Mouse (Mus musculus) cerebellum, postnatal 25 days (tissue): ENCODE results near the gene Pax3.

Experiments used
- DNase-seq, 2 experiments: peaks; one replicate each; pipeline ENCODE4 v3.0.0; 2021; ENCODE audit warnings: mixed read lengths in 2 of 2

Gene Pax3

DNA sequence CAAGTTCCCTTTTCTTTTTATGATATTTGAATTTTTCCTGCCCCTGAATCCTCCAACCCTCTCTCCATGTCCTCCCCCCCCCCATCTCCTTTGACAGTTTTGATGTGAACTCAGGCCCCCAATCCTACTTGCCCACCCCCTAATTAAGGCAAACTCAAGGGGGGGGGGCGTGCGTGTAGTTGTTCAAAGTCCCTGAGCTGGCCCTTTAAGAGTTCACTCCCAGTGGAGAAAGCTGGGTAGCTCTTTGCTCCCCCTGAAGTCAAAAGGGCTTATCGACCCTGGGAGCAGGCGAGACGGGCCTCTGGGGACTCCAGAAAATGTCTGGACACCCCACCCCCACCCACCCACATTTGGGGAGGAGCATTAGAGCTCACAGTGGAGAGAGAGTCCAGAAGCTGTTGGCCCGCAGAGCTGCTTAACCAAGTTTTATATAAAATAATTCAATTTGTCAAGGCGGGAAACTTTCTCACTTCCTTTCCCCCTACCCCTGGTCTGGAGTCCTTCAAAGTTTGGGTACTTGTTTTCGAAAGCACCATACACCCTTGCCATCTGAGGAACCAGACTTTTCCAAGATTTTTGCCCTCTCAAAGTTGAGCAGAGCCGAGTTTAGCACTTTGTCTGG, 1.5 kb upstream of the Pax3 start:
- DNase-seq = no peak

DNA sequence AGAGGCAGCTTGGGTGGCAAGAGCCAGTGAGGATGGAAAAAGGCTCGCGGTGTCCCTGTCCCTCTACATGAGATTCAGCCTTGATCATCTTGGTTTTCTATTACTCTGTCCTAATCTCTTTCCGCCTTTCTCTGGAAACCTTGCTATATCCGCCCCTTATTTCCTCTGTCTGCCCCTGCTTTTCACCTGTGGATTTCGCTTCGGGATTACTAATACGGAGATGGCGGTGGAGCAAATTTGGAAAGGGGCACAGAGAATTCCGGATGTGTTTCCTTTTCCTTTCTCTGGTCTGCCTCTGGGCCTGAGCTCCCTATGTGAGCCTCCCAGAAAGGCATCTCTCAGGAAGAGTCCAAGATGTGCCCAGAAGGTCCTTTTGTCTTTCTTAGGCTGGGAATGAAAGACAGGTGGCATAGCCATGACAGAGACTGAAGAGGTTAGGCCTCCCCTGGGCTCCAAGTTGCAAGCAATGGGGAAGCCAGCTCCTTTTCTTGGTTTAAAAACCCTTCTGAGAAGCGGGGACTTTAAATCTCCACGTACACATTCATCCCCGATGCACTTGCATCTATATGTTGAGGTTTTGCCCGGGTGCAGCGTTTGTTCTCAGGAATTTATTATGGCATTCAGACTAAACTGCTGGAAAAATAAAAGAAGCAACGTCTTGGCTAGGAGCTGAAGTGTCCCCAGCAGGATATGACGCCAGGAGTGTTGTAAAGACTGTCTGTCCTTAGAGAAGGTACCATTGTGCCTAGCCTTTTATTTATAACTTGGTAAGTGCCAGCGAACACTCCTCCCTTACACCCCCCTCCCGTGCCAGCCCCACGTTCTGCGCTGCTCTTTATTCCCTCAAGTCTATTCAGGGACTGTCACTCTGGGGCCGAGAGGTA, 659 bp upstream of the Pax3 start:
- no peak for DNase-seq

DNA sequence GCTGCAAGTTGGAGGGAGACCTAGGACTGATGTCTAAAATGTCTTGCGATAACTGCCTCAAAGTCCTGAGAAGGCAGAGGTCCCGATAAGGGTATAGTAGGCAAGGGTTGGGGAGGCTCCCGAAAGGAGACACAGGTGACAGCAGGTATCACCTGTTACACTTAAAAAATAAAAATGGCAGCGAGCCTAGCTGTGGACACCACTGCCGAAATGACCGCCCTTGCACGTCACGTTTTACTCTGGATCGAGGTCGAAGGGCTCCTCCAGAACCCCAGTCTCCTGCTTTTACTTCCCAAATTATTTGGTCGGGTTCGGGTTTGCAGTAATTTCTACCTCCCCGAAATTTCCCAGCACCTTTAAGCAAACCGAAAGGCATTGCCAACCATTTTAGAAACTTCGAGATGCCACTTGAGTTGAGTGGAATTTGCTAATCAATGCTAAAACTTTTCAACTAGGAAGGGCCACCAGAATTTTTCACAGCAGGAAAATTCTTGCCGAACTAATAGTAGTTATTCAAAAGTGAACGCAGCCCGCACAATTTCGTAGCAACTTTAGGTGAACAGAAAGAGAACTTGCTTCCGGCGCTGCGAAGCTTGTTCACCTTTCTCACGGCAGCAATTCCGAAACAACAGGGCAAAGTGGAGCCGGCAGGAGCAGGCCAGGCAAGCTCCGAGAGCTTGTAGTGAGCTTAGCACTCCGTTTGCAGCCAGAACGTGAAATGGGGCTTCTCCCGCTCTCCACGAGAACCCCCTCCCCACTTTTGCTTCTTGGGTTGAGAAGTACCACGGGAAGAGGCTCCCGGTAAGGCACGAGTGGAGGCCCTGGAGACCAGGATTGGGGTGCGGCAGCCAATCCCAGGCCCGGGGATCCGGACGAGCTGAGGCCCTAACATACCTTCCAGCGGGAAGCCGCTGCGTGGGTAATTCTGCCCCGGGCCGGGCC, 892 bp downstream of the Pax3 start:
- DNase-seq = peak in 1 of 2 experiments; percentile 44

DNA sequence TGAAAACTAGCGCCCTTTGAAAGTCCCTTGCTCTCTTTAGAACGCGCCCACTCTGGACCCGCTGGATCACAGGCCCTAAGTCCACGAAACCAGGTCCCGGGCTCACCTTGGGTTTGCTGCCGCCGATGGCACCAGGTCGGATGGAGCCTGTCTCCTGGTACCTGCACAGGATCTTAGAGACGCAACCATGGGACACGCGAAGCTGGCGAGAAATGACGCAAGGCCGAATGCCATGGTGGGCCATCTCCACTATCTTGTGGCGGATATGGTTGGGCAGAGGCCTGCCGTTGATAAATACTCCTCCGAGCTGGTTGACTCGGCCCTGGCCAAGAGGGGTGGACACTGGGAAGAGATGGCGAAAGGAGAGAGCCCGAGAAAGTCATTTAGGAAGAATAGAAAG, 1.8 kb downstream of the Pax3 start:
- DNase-seq = no peak

DNA sequence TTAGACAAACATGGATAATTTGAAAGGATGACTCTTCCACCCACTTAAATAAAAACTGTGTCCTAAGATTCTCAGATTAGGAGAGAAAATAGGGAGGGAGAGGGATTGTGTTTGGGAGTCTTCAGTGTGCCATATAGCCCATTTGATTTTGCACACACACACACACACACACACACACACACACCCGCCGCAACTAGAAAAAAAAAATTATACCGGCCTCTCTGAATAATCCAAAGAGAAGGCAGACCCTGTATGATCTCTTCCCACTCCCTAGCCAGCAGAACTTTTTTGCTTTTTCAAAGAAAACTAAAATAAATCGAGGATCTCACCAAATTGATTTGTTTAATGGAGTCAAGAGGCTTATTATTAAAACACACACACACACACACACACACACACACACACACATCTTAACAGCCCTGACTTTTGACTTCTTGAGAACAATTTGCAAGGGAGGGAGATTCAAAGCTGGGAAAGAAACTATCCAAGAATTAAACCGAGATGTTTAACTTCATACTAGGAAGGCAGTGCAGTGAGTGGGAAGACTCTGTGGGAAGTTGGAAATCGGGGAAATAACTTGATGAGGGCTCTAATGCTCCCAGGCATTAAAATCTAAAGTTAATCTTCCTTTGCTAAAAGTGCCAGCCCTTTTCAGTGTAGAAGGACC, 2.4 kb downstream of the Pax3 start:
- DNase-seq = no peak

DNA sequence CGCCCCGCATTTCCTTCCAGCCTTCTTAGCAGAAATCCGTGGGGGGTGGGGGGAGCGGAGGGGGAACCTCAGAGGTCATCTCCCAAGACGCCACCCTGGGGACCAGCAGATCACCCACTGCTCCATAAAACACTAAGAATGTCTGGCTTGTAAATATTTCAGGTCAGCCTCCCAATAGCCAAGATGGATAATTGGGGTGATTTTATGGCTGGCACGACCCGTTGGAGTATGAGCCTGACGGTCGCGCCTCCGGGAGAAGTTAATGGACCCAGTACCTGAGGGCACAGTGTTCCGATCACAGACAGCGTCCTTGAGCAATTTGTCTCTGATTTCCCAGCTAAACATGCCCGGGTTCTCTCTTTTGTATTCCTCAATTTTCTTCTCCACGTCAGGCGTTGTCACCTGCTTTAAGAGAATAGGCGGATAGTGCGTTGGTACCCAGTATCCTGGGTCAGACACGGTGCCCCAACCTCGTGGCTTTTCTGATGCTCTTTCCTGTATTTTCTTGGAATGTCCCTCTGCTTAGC, 3.4 kb downstream of the Pax3 start:
- DNase-seq = peak in 1 of 2 experiments; percentile 48

DNA sequence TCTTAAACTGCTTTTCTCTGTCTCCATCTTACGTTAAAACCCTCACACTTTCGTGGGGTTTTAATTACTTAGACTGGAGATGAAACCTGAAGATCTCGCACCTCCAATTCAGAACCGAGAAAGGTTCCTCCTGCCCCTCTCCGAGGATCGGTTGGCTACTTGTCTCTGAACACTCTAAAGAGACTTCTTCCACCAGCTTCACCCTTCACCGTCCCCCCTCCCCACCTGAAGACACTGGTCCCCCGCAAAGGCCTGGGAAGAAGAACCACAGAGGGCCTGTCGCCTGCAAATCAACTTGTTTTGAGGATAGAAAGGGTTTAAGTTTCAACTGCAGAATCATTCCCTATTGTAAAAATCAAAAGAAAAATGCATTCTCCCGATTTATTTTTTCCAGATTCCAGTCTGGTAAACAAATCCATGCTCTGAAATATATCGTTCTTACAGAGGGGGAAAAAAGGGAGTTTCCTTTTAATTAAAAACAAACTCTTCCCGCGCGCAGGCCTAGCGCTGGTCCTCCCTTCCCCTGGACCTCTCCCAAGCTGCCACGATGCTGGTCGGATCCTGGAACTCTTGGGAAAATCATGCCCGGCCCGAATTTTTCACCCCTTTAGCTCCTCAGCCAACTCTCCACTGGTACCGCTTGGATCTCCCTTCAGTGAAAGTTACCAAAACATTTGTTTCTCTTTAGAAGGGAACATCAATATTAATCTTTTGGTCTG, 4.0 kb downstream of the Pax3 start:
- DNase-seq = no peak

DNA sequence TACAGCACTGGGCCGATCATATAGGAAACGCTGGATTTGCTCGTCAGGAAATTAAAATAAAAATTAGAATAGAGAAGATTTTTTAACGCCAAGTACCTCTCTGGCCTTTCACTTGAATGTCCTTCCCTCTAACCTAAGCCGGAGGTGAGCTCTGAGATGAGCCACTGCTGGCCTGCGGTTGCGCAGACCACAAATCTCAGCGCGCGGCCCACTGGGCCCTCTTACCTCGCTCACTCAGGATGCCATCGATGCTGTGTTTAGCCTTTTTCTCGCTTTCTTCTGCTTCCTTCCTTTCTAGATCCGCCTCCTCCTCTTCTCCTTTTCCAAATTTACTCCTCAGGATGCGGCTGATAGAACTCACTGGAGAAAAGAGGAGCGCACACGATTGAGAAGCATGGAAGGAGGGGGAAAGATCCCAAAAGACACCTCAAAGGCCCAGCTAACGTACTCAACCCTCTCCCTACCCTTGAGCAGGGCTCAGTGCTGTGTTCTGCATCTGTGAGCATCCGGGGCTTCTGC, 4.7 kb downstream of the Pax3 start:
- DNase-seq = no peak

DNA sequence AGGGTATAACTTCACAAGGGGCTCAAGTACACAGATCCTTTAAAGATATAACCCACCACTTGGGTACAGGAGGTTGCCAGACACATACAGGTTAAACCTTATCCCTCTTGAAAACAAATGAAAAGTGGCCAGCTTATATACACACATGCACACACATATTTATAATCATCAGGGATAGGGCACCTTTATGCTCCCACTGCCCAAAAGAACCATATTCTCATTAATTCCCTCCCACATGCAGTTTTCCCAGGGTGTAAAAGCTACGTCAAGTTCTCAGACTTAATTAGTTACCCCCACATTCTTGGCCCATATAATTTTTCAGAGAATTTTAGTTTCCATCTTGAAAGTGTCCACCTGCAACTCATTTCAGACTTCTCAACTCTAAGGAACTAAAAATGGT, 5.2 kb downstream of the Pax3 start:
- no peak for DNase-seq

DNA sequence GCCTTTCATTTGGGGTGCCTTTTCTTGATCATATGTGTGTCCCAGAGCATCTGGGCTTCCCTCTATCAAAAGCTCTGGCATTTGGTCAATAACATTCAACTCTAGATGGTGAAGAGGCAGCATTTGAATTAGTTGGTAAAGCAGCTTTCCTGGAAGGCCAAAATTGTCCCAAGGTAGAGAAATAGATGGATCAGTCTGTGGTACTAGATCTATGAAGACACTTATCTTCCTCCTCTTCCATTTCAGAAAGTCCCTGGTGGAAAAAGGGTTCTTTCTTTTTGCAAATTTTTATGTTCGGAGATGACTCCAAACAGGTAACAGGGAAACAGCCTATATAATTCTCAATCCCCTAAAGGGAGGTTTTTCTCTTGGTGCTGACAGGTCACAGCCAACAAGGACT, 5.6 kb downstream of the Pax3 start:
- no peak for DNase-seq

DNA sequence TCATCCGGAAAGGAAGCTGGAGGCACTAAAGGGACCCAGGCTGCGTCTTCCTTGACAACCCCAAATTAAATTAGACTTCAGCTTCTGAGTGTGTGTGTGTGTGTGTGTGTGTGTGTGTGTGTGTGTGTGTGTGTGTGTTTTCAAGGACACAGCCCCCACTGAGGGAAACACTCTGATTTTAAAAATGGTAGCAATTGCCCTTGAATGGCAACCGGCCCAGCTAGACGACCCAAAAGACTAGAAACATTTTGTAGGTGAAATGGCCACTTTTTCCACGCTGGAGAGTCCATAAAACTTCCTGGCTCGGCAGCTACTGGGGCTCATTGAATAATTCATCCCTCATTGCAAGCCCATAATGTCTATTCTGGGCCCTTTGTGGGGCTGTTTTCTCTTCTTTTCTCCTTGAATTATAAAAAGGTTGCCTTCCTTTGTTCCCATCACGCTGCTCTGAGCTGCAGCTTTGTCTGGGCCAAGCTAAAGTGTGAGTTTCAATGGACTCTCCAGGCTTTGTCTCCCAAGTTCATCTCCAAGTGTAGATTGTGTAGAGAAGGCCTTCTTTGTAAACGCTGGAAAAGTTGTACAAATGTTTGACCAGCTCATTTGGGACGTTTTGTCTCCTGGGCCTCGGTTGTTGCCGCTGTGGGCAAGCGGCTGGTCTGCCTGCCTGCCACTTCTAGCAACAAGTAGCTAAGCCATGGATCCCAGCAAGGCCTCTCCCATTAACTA, 6.4 kb downstream of the Pax3 start:
- DNase-seq = no peak

DNA sequence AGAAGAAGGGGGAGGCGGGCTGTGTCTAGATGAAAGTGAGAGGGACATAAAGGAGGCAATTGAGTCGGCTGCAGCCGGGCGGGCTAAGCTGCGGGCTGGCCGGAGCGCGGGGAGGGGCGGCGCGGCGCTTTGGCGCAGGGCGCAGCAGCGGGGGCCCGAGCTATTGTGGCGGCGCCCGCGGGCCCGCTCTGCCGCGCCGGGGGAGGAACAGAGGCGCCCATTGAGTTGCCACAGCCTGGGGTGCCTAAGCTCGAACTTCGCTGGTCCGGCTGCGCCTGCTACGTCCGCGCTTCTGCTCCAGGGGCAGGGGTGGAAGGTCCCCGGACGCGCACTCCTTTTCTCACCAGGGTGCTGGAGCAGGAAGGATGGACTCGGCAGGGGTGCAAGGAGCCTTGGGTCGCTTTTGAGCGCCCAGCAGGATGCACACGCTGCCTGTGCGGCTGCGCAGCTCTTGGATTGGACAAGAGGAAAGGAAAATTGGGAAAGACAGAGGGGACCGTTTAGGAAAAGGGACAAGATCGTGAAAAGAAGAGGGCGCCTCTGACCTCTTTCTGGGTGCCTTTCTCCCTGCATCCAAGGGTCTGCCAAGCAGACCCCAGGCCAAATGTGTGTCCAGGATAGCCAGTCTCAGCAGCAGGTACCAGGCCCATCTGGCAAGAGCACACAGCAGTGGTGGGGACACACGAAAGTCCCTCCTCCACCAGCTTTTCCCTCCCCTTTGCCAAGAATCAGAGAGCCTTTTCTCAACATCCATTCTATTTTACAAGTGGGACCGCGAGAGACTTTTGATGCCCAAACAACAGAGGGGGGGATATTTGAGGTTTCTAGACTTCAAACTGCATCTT, 7.2 kb downstream of the Pax3 start:
- DNase-seq = peak in 1 of 2 experiments; percentile 52

DNA sequence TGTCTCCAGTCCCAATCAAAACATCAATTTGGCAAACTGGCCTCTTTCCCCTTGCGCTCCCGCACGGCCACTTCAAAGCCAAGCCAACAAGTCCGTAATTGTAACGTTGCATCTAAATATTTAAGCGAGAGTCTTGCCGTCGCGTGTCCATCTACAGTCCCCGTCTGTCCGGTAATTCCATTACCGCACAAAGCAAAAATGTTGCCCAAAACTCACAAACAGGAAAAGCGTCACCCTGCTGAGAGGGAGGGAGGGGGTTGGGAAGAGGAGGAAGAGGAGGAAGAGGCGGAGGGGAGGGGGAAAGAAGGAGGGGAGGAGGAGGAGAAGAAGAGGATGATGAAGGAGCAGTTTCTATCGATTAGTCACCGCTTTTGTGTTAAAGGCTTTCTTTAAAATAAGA, 7.9 kb downstream of the Pax3 start:
- no peak for DNase-seq

DNA sequence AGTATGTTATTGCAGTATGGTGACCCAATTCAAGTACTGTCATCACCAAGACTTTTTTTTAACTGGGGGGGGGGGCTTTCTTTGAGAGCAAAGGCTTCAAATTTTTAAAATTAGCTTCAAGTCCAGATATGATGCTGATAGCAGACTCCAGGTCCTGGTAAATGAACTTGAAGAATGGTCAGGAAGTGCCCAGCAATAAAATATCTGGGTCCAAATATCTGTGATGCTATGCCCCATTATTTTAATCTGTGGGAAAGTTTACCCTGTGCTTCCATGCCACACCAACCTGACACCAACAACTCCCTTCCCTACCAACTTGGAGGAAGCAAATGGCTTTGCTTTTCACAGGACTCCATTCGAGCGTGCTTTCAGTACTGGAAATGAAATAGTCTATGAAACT, 8.6 kb downstream of the Pax3 start:
- no peak for DNase-seq

DNA sequence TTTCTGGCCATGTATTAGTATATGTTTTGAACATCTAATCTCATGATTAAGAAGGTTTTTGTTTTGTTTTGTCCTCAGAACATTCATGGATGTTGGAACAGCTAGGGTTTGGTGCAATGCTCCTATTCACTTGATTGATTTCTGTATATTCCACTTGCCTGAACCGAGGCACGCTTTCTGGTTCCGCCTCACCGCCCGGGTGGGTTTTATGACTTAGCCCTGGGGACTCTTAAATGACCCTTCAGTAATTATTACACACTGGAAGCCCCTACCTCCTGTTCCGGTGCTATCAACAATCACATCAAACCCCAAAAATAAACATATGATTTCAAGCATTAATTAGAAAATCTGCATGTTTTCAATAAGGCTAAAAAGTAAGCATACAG, 9.2 kb downstream of the Pax3 start:
- no peak for DNase-seq

DNA sequence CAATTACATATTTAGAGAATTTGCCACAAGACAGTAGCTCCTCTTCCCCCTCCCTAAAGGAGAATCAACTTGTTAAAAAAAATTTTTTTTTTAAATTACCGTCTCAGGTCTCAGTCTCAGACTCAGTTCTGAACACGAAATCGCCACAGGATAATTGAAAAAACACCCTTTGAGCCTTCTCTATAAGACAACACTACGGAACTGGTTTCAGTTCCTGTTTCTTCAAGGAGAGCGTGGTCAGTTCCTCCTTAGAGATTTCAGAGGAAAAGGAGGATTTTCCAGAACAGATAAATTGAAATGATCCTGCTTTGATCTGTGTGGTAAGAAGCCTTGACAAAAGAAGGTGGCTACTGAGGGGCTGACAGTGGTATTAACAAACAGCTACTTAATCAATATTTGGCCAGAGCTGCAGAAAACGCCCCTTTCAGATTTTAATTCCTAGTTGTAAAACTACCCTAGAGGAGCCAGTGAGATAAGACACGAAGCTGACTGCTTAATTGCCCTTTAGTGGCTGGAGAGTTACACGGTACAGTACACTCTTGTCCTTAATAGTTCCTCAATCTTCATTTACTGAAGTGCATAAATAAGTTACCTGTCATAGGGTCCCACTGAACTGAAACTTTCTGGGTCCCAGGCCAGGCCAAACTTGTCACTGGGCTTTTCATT, 9.7 kb downstream of the Pax3 start:
- no peak for DNase-seq

DNA sequence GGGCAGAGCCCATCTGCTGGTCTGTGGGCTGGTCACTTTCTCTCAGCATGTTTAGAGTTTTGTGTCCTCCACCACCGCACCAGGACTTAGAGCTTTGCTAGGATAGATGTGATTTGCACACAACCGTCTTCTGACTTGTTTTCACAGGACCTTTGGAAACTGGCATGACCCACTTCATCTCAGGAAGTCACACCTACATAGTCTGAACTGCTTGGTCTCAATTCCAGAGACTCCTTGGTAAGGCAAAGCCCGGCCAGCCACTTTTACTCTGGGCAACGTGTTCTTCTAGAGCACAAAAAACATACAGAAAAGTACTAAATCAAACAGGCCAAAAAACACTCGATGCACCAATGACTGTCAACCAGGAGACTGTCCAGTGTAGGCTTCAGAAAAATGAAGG, 14.0 kb downstream of the Pax3 start:
- no peak for DNase-seq

DNA sequence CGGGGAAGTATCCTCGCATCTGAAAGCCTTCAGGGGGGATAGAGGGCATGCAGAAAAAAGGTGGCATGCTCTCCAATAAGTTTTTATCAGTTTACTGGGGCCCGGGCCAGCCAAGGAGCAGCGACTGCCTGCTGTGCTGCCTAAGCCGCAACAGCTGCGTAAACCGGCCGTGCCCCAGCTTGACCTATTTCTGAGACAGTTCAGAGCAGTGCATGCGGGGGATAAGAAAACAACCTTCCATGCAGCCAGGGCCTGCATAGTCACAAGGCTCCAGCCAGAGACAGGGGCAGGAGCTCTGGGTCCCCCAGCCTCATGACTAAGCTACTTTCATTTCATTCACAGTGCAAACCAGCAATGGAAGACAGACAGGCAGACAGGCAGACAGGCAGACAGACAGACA, 15.1 kb downstream of the Pax3 start:
- DNase-seq = no peak

DNA sequence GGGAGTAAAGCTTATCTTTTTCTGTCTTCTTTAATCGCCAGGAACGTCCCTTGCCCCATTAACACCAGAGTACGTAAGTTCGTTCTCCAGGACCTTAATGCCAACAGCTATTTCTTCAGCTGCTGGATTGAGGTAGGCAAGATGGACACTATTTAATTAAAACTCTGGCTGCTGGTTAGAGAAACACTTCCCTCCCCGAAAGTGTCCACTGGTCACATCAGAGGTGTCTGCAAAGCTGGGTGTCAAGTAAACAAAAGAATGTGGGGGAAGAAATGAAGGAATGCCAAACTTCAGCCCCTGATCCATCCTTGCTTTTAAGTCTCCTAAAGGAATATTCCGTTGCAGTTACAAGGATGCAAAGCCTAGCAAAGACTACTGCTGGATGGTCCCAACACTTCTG, 24.6 kb downstream of the Pax3 start:
- DNase-seq = no peak
